Mouse (Mus musculus) lung, embryonic 14.5 days (tissue): ENCODE measurements around the gene Wfdc12. TPM values are rescaled to one million over a fixed set of nuclear protein-coding genes. Genes with fewer than 3 reads are reported as not detected.
"Not testable (repeated sequence)": the region's sequence is repeated elsewhere in the genome, so short reads cannot be mapped to it uniquely, and the experiment has no call there.

Experiments used
- ATAC-seq: fragments of 200-750 bp; cut with Nextera tagmentation; 2 replicates; pipeline ENCODE4 v1.8.0; 2017; ENCODE audit warnings: mild to moderate bottlenecking, moderate TSS enrichment, moderate library complexity; ENCODE audit not compliant: insufficient read depth
- DNase-seq: peaks from one replicate; pipeline ENCODE4 v3.0.0-alpha.2; 2015
- H3K27ac ChIP-seq: fragments of 300-500 bp; sonication (generic); 2 replicates; pipeline ENCODE4 v1.5.1; 2014; ENCODE audit warnings: low read depth, mild to moderate bottlenecking, moderate library complexity
- H3K27me3 ChIP-seq: fragments of 300-500 bp; sonication (generic); 2 replicates; pipeline ENCODE4 v1.6.1; 2014; ENCODE audit warnings: low read length, control low read depth; ENCODE audit not compliant: insufficient read depth
- H3K36me3 ChIP-seq: fragments of 300-500 bp; sonication (generic); 2 replicates; pipeline ENCODE4 v1.6.1; 2014; ENCODE audit warnings: control low read depth; ENCODE audit not compliant: insufficient read depth
- H3K4me1 ChIP-seq: fragments of 300-500 bp; sonication (generic); 2 replicates; pipeline ENCODE4 v1.6.1; 2014; ENCODE audit warnings: antibody characterized with exemption, control low read depth; ENCODE audit not compliant: insufficient read depth
- H3K4me2 ChIP-seq: fragments of 300-500 bp; sonication (generic); 2 replicates; pipeline ENCODE4 v1.6.1; 2014; ENCODE audit warnings: mild to moderate bottlenecking
- H3K4me3 ChIP-seq: fragments of 300-500 bp; sonication (generic); 2 replicates; pipeline ENCODE4 v1.5.1; 2014; ENCODE audit warnings: low read depth, low read length
- H3K9ac ChIP-seq: fragments of 300-500 bp; sonication (generic); 2 replicates; pipeline ENCODE4 v1.6.1; 2014
- H3K9me3 ChIP-seq: fragments of 300-500 bp; sonication (generic); 2 replicates; pipeline ENCODE4 v1.6.1; 2016; ENCODE audit warnings: low read depth, low read length, control low read depth
- CTCF ChIP-seq: IDR thresholded peaks from 2 replicates; pipeline ENCODE4 v1.5.1; 2016; ENCODE audit warnings: antibody characterized with exemption, low read depth
- WGBS: fragments of 180-500 bp; shearing (Covaris S2); extraction: QIAGEN DNeasy Blood & Tissue Kit; methylation state at CpG from one replicate; pipeline ENCODE4 v1.1.7; 2014; 5-methylcytosine and 5-hydroxymethylcytosine counted together
- polyA plus RNA-seq: library from polyadenylated mRNA; unstranded; fragments of >200 nt; fragmentation: Nextera tagmentation; extraction: Ambion mirVana; gene quantifications from 2 replicates; pipeline ENCODE4 v1.2.1, GENCODE M21; 2014

Wfdc12 gene
- polyA plus RNA-seq, 1 experiment from 2014 or later = not detected

DNA sequence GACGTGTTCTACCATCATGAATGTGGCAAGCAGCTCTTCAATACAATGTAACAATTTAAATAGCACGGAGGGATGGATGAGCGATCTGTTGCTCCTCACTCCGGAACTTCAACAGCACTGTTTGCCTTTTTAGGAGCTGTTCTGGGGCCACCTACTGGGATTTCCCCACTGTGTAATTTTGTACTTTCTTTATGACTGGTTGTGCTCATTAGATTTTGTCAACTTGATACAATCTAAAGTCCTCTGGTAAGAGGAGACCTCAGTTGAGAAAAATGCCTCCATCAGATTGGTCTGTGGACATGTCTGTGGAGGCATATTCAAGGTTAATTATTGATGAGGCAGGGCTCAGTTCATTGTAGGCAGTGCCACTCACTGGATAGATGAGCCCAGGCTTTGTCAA is 20.5 kb upstream of the Wfdc12 start:
- no peaks in the 10 kb centered on the region for H3K36me3 ChIP-seq
- DNase-seq (no peak), ATAC-seq (no peak)
- TF ChIP-seq CTCF = no peak
- no peak overlapping the region for H3K27ac ChIP-seq
- H3K4me1 ChIP-seq = no peaks in the 10 kb centered on the region
- H3K27me3 ChIP-seq = no peaks in the 10 kb centered on the region
- no peak overlapping the region for H3K4me3 ChIP-seq
- no peaks in the 10 kb centered on the region for H3K9me3 ChIP-seq
- H3K9ac ChIP-seq = no peak overlapping the region
- H3K4me2 ChIP-seq = no peak overlapping the region
- WGBS = 83% methylated on average over 4 of the region's 4 CpGs

DNA sequence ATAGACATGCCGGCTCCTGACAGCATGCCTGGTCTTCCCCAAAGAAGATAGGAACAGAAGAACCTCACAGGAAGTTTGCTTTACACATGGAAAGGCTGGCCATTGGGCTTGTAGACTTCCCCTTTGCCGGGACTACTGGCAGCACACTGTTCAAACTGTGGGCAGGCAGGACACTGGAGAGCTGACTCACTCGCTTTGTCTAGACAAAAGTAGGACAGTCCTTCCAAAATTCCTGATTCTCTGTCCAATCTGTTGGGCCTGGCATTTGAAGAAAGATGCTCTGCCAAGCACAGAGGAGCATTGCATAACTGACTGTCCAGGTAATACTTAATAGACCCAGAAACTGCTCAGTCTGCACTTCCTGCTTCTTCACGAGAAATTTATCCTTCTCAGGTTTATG is 16.3 kb upstream of the Wfdc12 start:
- H3K36me3 ChIP-seq = no peaks in the 10 kb centered on the region
- no peaks in the 10 kb centered on the region for H3K9me3 ChIP-seq
- DNase-seq (no peak), ATAC-seq (no peak)
- no peak for TF ChIP-seq CTCF
- H3K27me3 ChIP-seq = no peaks in the 10 kb centered on the region
- WGBS = 55% methylated on average over 4 of the region's 4 CpGs
- H3K4me1 ChIP-seq = no peaks in the 10 kb centered on the region
- H3K9ac ChIP-seq = no peak overlapping the region
- H3K4me3 ChIP-seq = no peak overlapping the region
- H3K4me2 ChIP-seq = no peak overlapping the region
- no peak overlapping the region for H3K27ac ChIP-seq

DNA sequence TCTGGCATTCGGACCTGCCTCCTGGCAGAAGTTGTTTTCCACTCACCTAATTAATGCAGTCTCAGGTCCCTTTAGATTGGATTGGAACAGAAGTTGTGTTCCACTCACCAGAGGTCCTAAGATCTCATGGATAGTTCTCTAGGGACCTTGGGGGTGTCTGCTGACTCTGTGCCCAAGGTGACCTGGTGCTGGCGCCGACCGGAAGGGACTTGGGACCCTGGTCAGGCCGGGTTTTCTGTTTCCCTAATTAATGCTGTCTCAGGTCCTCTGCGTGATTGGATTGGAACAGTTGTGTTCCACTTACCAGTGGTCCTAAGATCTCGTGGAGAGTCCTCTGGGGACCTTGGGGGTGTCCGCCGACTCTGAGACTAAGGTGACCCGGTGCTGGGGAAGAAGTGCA is 15.6 kb upstream of the Wfdc12 start:
- not testable (repeated sequence) for DNase-seq, H3K9ac ChIP-seq, H3K36me3 ChIP-seq, H3K27me3 ChIP-seq, H3K27ac ChIP-seq, H3K4me2 ChIP-seq, H3K9me3 ChIP-seq, H3K4me3 ChIP-seq, H3K4me1 ChIP-seq, ATAC-seq
- WGBS = 84% methylated on average over 10 of the region's 10 CpGs

DNA sequence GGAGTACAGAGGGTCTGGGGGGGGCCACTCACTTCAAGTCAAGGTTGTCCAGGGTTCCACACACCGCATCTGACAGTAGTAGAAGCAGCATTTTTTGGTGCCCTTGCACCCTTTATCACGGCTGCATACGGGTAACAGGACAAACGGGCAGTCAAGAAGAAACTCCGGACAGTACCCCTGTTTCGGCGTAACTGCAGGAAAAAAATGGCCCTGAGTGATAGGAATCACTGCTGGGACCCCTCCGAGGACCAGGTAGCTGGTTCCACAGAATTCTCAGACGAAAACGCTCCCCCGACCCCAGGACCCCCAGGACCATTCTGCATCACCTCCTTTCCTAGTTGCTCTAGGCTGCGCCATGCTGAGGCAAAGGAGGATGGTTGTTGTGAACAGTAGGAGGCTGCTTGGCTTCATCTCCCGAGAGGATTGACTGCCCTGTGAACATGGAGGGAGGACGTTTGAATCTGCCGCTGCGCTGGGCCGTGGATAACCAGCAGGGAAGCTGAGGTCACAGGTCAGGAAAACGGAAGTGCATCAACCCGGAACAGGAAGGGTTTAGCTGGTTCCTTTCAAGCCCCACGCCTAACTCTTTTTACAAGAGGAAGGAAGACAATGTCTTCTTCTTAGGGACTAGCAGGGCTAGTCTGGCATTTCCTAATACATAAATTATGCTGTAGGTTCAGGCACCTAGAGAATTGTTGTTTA is 9.4 kb upstream of the Wfdc12 start, which contains the start of gene Wfdc15a:
Wfdc15a (minus strand) TSS at position 505 of the 702 bp plus-strand sequence.
- Histone ChIP-seq H3K27ac (no peak within 1 kb of the TSS), H3K4me3 (no peak within 1 kb of the TSS), H3K4me1 (no peaks in the 10 kb centered on the region), H3K4me2 (no peak within 1 kb of the TSS), H3K27me3 (no peaks in the 10 kb centered on the region), H3K9ac (no peak within 1 kb of the TSS), H3K9me3 (no peaks in the 10 kb centered on the region), H3K36me3 (no peaks in the 10 kb centered on the region)
- no peak for ATAC-seq
- 78% methylated on average over 20 of the region's 20 CpGs for WGBS
- no peak for TF ChIP-seq CTCF
- DNase-seq = no peak

DNA sequence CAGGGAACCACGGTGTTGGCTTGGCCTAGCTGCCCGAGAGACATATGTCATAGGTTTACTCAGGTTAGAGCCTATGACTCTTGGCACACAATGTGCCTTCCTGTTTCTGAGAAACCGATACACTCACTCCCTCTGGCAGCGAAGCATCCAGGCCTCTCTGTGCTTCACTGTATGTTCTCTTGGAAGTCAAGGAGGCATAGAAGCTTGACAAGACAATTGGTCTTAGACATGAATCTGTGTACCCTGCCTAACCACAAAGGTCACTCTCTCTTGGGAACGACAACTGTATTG is 6.2 kb upstream of the Wfdc12 start:
- H3K27me3 ChIP-seq = no peaks in the 10 kb centered on the region
- no peaks in the 10 kb centered on the region for H3K36me3 ChIP-seq
- no peaks in the 10 kb centered on the region for H3K4me1 ChIP-seq
- no peak overlapping the region for H3K4me2 ChIP-seq
- 81% methylated on average over 5 of the region's 5 CpGs for WGBS
- TF ChIP-seq CTCF = no peak
- no peak overlapping the region for H3K9ac ChIP-seq
- ATAC-seq (no peak), DNase-seq (no peak)
- no peak overlapping the region for H3K27ac ChIP-seq
- no peaks in the 10 kb centered on the region for H3K9me3 ChIP-seq
- no peak overlapping the region for H3K4me3 ChIP-seq

DNA sequence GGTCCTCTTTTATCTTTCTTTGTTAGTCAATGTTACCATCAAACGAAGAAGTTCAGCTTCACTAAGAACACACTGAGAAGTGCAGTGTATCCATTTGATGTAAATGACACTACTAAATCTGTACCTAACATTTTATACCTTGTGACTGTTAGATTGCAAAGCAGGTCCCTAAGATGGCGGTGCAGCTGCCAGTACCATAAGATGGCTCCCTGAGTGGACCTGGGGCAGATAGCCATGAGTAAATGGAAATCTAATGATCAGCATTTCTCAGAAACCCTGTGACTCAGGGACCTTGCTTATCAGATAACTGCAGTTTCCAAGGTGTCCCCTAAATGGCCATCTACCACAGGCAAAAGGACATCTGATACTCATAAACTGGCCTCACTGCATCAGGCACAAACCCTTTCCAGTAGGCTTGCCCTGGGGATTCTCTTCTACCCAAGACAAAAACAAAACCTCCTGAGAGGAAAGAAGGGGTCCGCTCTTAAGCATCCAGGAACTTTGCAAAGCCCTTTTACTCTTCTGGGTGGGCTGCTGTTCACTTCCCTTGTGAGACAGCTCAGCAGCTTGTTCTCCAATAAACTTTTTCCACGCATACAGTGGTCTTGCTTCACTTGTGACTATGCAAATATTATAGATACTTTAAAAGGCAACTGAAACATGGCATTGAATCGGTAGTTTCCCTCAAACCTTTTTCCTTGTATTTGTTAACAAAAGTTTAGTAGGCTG is 5.7 kb upstream of the Wfdc12 start:
- TF ChIP-seq CTCF = no peak
- Histone ChIP-seq H3K4me1 (no peaks in the 10 kb centered on the region), H3K36me3 (no peaks in the 10 kb centered on the region), H3K27me3 (no peaks in the 10 kb centered on the region), H3K4me3 (no peak overlapping the region), H3K4me2 (no peak overlapping the region), H3K27ac (no peak overlapping the region), H3K9me3 (no peaks in the 10 kb centered on the region), H3K9ac (no peak overlapping the region)
- WGBS = 74% methylated on average over 5 of the region's 5 CpGs
- no peak for DNase-seq
- ATAC-seq = no peak

DNA sequence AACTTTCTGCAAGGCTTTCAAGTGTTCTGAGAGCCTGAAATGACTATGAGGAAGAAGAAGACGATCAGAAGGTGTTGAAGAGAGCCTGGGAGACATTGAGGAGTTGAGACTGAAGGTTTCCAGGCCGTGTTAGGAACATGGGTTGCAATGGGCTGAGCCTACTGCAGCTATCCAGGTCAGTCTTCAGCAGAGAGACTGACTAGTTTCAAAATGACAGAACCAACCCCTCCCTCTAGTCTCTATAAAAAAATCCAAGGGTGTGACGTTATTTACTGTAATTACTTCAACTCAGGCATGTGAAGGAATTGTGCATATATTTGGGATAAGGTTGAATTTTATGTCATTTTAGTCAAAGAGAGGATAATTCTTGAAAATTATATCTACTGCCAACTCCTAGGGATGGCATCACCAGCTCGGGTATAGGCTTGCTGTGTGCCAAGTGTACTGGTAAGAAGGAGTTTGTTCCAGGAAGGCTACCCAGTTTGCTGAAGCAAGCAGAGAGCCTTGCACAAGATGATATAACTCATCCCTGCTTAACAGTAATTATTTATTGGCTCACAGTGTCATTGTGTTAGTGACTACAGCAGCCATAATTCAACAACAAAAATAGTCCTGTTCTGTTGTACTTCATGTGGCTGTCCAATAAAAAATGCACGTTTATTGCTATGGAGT is 4.7 kb upstream of the Wfdc12 start:
- no peak overlapping the region for H3K4me2 ChIP-seq
- no peaks in the 10 kb centered on the region for H3K27me3 ChIP-seq
- ATAC-seq = no peak
- H3K36me3 ChIP-seq = no peaks in the 10 kb centered on the region
- H3K9me3 ChIP-seq = no peaks in the 10 kb centered on the region
- WGBS = 80% methylated on average over 5 of the region's 5 CpGs
- no peak overlapping the region for H3K9ac ChIP-seq
- DNase-seq = no peak
- no peak overlapping the region for H3K4me3 ChIP-seq
- TF ChIP-seq CTCF = no peak
- no peaks in the 10 kb centered on the region for H3K4me1 ChIP-seq
- H3K27ac ChIP-seq = no peak overlapping the region
